Mouse (Mus musculus): Measurements from ENCODE around the gene Nrxn1. TPM values are rescaled to one million over a fixed set of nuclear protein-coding genes. Genes with fewer than 3 reads are reported as not detected.

Gene Nrxn1
- polyA plus RNA-seq, 1 experiment from 2014 or later, result 4.6 TPM

- Histone ChIP-seq H3K4me3 (ENCODE audit: low read length) (no peak overlapping the region), H3K36me3 (ENCODE audit: insufficient read depth, low read length) (no peaks in the 10 kb centered on the region), H3K4me1 (ENCODE audit: insufficient read depth, low read length) (no peaks in the 10 kb centered on the region), H3K27me3 (ENCODE audit: insufficient read depth, low read length) (no peaks in the 10 kb centered on the region), H3K9me3 (ENCODE audit: low read length) (no peaks in the 10 kb centered on the region), H3K9ac (replicated peaks; ENCODE audit: low read length) (no peak overlapping the region), H3K27ac (ENCODE audit: low read length) (no peak overlapping the region), H3K4me2 (replicated peaks; ENCODE audit: low read depth, low read length) (no peak overlapping the region)
- ATAC-seq (ENCODE audit: low FRiP score, low TSS enrichment), result no peak
- WGBS, result 71% methylated on average over 4 of the region's 4 CpGs
Observed at GRCm38 (mm10) chr17:90892327-90893259, 200.3 kb downstream of the Nrxn1 start.

DNA sequence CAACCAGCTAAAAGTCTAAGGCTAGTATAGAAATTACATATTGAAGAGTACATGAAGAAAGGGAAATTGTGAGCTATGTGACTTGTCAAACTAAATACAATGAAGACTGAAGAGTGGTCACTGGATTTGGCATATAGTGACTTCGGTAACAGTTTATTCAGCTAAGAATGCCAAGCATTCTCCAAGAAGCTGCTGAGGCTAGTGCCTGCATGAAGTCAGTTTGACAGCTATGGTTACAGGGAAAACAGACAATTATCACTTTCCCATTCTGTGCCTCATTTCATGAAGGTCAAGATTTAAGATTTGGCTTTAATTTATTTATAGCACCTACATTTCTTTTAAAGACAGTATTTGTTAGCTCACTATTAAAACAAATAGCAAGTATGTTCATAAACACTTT lies 201.2 kb downstream of the Nrxn1 start:
- H3K4me2 ChIP-seq (replicated peaks; ENCODE audit: low read depth, low read length), result no peak overlapping the region
- WGBS, result 72% methylated on average over 1 of the region's 1 CpGs
- no peak overlapping the region for H3K4me3 ChIP-seq (ENCODE audit: low read length)
- no peaks in the 10 kb centered on the region for H3K4me1 ChIP-seq (ENCODE audit: insufficient read depth, low read length)
- ATAC-seq (ENCODE audit: low FRiP score, low TSS enrichment), result no peak
- H3K9ac ChIP-seq (replicated peaks; ENCODE audit: low read length), result no peak overlapping the region
- no peaks in the 10 kb centered on the region for H3K36me3 ChIP-seq (ENCODE audit: insufficient read depth, low read length)
- no peak overlapping the region for H3K27ac ChIP-seq (ENCODE audit: low read length)
- no peaks in the 10 kb centered on the region for H3K9me3 ChIP-seq (ENCODE audit: low read length)
- no peaks in the 10 kb centered on the region for H3K27me3 ChIP-seq (ENCODE audit: insufficient read depth, low read length)

DNA sequence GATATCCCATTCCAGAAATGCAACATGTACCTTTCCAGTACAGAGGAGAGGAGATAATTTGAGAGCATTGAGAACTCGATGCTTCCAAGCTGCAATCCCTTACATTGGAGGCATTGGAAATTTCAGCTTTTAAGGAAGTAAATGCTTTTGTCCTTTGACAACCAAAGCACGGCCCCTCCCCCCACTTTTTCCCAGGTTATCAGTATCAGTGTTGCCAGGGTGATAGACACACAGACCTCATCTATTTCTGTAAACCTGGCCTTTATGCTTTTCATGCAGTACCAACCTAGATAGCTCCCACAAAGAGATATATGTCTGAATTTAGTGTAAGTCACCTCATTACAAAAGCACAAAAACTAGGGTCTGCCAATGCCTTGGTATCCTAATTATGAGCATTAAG lies 235.6 kb downstream of the Nrxn1 start:
- ATAC-seq (ENCODE audit: low FRiP score, low TSS enrichment), result no peak
- no peaks in the 10 kb centered on the region for H3K9me3 ChIP-seq (ENCODE audit: low read length)

DNA sequence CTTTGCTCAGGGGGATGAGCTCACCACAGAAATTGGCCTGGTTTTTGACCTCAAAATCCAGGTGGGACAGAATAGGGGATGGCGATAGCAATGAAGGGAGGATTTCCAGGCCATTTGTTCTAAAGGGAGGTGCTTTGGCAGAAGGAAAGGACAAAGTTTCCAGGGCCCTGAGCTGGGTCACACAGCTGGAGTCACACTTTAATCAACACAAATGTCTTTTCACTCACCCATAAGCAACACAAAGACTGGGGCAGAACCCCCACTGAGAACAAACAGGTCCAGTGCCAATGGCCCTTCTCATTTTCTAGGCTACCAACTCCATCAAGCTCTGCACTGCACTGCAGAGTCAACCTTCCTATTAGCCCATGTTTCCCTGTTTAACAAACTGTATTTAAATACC lies 249.0 kb downstream of the Nrxn1 start:
- H3K4me1 ChIP-seq (ENCODE audit: insufficient read depth, low read length), result no peaks in the 10 kb centered on the region
- no peak overlapping the region for H3K4me2 ChIP-seq (replicated peaks; ENCODE audit: low read depth, low read length)
- no peak overlapping the region for H3K27ac ChIP-seq (ENCODE audit: low read length)
- 7% methylated on average over 1 of the region's 1 CpGs for WGBS
- no peaks in the 10 kb centered on the region for H3K9me3 ChIP-seq (ENCODE audit: low read length)
- H3K36me3 ChIP-seq (ENCODE audit: insufficient read depth, low read length), result no peaks in the 10 kb centered on the region
- no peak overlapping the region for H3K9ac ChIP-seq (replicated peaks; ENCODE audit: low read length)
- no peaks in the 10 kb centered on the region for H3K27me3 ChIP-seq (ENCODE audit: insufficient read depth, low read length)
- H3K4me3 ChIP-seq (ENCODE audit: low read length), result no peak overlapping the region
- no peak for ATAC-seq (ENCODE audit: low FRiP score, low TSS enrichment)

More for the DNA sequence above, 235.6 kb downstream of the Nrxn1 start:
- Histone ChIP-seq H3K4me1 (ENCODE audit: insufficient read depth, low read length) (no peaks in the 10 kb centered on the region), H3K27me3 (ENCODE audit: insufficient read depth, low read length) (no peaks in the 10 kb centered on the region), H3K9ac (replicated peaks; ENCODE audit: low read length) (no peak overlapping the region), H3K4me2 (replicated peaks; ENCODE audit: low read depth, low read length) (no peak overlapping the region), H3K27ac (ENCODE audit: low read length) (no peak overlapping the region), H3K36me3 (ENCODE audit: insufficient read depth, low read length) (no peaks in the 10 kb centered on the region), H3K4me3 (ENCODE audit: low read length) (no peak overlapping the region)
- WGBS, result 71% methylated on average over 2 of the region's 2 CpGs

- H3K4me1 ChIP-seq (ENCODE audit: insufficient read depth, low read length), result no peaks in the 10 kb centered on the region
- H3K36me3 ChIP-seq (ENCODE audit: insufficient read depth, low read length), result no peaks in the 10 kb centered on the region
- no peaks in the 10 kb centered on the region for H3K9me3 ChIP-seq (ENCODE audit: low read length)
- H3K9ac ChIP-seq (replicated peaks; ENCODE audit: low read length), result no peak overlapping the region
- no peak overlapping the region for H3K4me2 ChIP-seq (replicated peaks; ENCODE audit: low read depth, low read length)
- no peak for ATAC-seq (ENCODE audit: low FRiP score, low TSS enrichment)
- H3K27me3 ChIP-seq (ENCODE audit: insufficient read depth, low read length), result no peaks in the 10 kb centered on the region
- no peak overlapping the region for H3K27ac ChIP-seq (ENCODE audit: low read length)
- H3K4me3 ChIP-seq (ENCODE audit: low read length), result no peak overlapping the region
Observed at GRCm38 (mm10) chr17:90843072-90843611, 249.7 kb downstream of the Nrxn1 start.

- Histone ChIP-seq H3K9me3 (ENCODE audit: low read length) (no peaks in the 10 kb centered on the region), H3K4me2 (replicated peaks; ENCODE audit: low read depth, low read length) (no peak overlapping the region), H3K27ac (ENCODE audit: low read length) (no peak overlapping the region), H3K36me3 (ENCODE audit: insufficient read depth, low read length) (no peaks in the 10 kb centered on the region), H3K4me3 (ENCODE audit: low read length) (no peak overlapping the region), H3K4me1 (ENCODE audit: insufficient read depth, low read length) (no peaks in the 10 kb centered on the region), H3K27me3 (ENCODE audit: insufficient read depth, low read length) (no peaks in the 10 kb centered on the region), H3K9ac (replicated peaks; ENCODE audit: low read length) (no peak overlapping the region)
- no peak for ATAC-seq (ENCODE audit: low FRiP score, low TSS enrichment)
Observed at GRCm38 (mm10) chr17:90837022-90837414, 255.9 kb downstream of the Nrxn1 start.

DNA sequence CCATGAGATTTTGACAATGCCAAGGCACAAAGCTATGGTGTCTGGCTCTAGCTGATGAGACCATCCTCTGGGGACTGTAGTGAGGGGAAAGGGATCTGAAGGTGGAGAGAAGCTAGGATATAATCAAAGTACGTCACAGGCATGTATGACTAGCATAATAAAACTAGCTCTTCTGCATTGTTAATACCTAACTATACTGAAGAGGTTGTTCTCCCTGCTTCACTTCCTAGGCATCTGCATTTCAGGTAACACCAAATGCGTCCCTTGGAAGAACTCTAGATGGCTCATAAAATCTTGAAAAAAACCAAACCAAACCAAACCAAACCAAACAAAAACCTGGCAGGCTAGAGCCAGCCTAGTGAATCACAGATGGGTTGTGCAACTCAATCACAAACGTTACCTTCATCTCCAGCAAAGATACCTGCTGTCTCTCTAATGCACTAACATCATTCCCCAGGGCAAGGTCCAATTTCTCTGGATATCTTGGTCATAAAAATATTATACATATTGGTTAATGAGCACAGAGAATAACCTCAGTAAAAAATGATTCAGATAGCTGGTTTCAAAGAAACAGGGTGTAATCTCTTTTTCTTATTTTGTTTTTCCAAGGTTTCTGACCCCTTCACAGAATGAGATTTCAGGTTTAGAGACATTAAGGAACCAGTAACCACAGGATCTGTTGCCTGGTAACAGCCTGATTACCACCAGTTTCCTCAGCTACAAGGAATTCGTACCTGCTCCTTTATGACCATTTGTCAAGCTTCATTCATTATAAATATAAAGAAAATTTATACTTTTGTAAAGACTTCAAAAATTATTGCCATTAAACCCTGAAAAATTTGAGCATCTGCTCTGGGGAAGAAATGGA lies 256.5 kb downstream of the Nrxn1 start:
- H3K27me3 ChIP-seq (ENCODE audit: insufficient read depth, low read length), result no peaks in the 10 kb centered on the region
- no peak overlapping the region for H3K4me2 ChIP-seq (replicated peaks; ENCODE audit: low read depth, low read length)
- no peak; the same call in 1 of the 2 replicates for ATAC-seq (ENCODE audit: low FRiP score, low TSS enrichment)
- H3K36me3 ChIP-seq (ENCODE audit: insufficient read depth, low read length), result no peaks in the 10 kb centered on the region
- H3K4me3 ChIP-seq (ENCODE audit: low read length), result no peak overlapping the region
- WGBS, result 37% methylated on average over 4 of the region's 4 CpGs
- H3K4me1 ChIP-seq (ENCODE audit: insufficient read depth, low read length), result no peaks in the 10 kb centered on the region
- H3K27ac ChIP-seq (ENCODE audit: low read length), result no peak overlapping the region
- H3K9ac ChIP-seq (replicated peaks; ENCODE audit: low read length), result no peak overlapping the region
- no peaks in the 10 kb centered on the region for H3K9me3 ChIP-seq (ENCODE audit: low read length)

GRCm38 (mm10) chr17:90818340-90818739 lies 274.5 kb downstream of the Nrxn1 start:
- 82% methylated on average over 2 of the region's 2 CpGs for WGBS
- Histone ChIP-seq H3K4me1 (ENCODE audit: insufficient read depth, low read length) (no peaks in the 10 kb centered on the region), H3K9me3 (ENCODE audit: low read length) (no peaks in the 10 kb centered on the region), H3K4me3 (ENCODE audit: low read length) (no peak overlapping the region), H3K4me2 (replicated peaks; ENCODE audit: low read depth, low read length) (no peak overlapping the region), H3K27ac (ENCODE audit: low read length) (no peak overlapping the region), H3K36me3 (ENCODE audit: insufficient read depth, low read length) (no peaks in the 10 kb centered on the region), H3K9ac (replicated peaks; ENCODE audit: low read length) (no peak overlapping the region), H3K27me3 (ENCODE audit: insufficient read depth, low read length) (no peaks in the 10 kb centered on the region)
- no peak for ATAC-seq (ENCODE audit: low FRiP score, low TSS enrichment)

DNA sequence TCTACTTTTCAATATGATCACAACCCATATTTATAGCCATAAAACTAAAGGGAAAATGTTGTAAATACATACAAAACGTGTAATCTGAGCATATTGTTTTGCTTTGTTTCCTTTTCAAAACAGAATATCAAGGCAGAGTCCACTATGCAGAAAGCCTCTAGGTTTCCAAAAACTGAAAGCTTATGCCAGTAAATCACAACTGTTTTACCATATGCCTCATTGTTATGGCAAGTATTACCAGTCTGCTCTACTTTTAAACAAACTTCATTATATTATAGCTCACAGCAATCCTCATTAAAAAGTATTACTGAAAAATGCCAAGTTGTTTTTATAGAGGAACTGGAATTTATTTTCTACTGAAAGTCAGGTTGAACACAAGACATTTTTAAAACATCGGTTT lies 275.0 kb downstream of the Nrxn1 start:
- 70% methylated on average over 2 of the region's 2 CpGs for WGBS
- no peaks in the 10 kb centered on the region for H3K36me3 ChIP-seq (ENCODE audit: insufficient read depth, low read length)
- no peaks in the 10 kb centered on the region for H3K9me3 ChIP-seq (ENCODE audit: low read length)
- no peaks in the 10 kb centered on the region for H3K27me3 ChIP-seq (ENCODE audit: insufficient read depth, low read length)
- H3K4me1 ChIP-seq (ENCODE audit: insufficient read depth, low read length), result no peaks in the 10 kb centered on the region
- H3K4me3 ChIP-seq (ENCODE audit: low read length), result no peak overlapping the region
- no peak overlapping the region for H3K4me2 ChIP-seq (replicated peaks; ENCODE audit: low read depth, low read length)
- H3K9ac ChIP-seq (replicated peaks; ENCODE audit: low read length), result no peak overlapping the region
- no peak overlapping the region for H3K27ac ChIP-seq (ENCODE audit: low read length)
- ATAC-seq (ENCODE audit: low FRiP score, low TSS enrichment), result no peak
